Mouse (Mus musculus): ENCODE results near the gene Umodl1. TPM values are rescaled to one million over a fixed set of nuclear protein-coding genes. Genes with fewer than 3 reads are reported as not detected.

Gene Umodl1
- polyA plus RNA-seq, 1 experiment from 2014 or later: not detected

DNA sequence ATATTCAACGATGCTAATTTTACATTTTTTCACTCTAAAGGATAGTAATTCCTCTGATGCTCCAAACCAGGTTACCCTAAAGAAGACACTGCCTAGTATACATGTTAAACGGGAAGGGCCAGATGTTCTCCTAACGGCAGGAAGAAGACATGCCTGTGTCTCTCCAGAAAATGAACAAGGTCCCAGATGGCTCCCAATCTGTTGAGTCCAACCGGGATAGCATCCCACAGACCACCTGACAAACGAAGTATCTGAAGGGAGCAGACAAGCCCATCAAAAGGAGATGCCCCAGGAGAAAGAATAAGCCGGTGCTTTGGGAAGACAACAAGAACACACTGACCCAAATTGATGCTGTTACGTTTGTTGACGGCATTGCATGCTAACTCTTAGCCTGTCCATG, 2.8 kb upstream of the Umodl1 start:
- Histone ChIP-seq H3K36me3 (ENCODE audit: insufficient read depth, low read length) (no peaks in the 10 kb centered on the region), H3K27ac (ENCODE audit: low read length) (no peak overlapping the region), H3K4me2 (replicated peaks; ENCODE audit: low read depth, low read length) (no peak overlapping the region), H3K27me3 (replicated peaks; ENCODE audit: insufficient read depth, low read length) (no peaks in the 10 kb centered on the region), H3K4me1 (ENCODE audit: insufficient read depth, low read depth, low read length) (no peaks in the 10 kb centered on the region), H3K9ac (replicated peaks; ENCODE audit: low read depth) (no peak overlapping the region), H3K9me3 (ENCODE audit: low read length) (no peaks in the 10 kb centered on the region), H3K4me3 (ENCODE audit: low read depth, low read length) (no peak overlapping the region)
- TF ChIP-seq CTCF (IDR thresholded peaks at IDR 0.05) (no peak), EP300 (IDR thresholded peaks at IDR 0.05) (no peak)
- 69% methylated on average over 8 of the region's 8 CpGs for WGBS
- ATAC-seq (no peak), DNase-seq (ENCODE audit: low spot score) (no peak)

DNA sequence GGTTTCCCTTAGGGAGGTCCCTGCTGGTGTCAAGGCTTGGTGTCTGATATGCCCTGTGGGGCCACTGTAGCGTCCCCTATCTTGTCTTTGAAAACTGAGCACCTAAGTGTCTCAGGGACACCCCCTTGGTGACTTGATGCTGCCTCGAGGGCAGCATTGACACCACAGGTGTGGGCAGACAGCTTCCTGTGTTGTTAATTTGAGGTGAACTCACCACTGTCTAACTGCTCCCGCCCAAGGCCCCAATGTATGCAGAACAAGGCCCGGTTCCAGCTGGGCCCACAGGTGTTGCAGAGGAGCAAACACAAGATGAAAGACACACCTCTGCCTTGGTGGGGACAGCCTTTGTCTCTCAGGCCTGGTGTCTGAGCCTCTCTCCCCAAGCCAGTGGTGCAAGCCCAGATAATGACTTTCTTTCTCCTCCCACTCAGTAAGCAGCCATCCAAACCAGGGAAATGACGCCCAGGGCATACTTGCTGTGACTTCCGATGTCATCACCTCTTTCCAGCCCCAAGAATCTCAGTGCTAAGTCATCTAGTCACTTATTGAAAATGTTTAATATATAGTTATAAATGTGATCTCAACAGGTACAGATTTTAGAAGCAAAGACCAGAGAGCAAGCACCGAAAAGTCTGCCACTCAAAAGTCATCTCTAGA, 7.6 kb downstream of the Umodl1 start:
- H3K27ac ChIP-seq (ENCODE audit: low read length): no peak overlapping the region

DNA sequence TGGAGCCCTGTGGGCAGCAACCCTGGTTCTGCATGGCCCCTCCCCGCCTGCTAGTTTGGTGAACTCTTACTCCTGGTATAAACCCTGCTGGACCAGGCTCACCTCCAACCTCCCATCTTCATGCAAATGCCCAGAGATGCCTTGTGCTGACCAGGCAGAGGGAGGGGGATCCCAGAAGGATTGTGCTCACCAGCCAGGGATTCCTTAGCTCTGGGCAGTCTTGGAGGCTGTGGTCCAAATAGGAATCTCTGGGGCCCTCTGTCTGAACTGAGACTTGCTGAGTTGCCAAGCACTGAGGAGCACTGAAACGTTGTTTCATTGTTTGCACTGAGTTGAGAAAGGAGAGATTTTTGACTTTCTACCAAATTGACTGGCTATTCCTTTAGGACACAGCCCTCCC, 8.4 kb downstream of the Umodl1 start:
- H3K36me3 ChIP-seq (ENCODE audit: insufficient read depth, low read length): no peaks in the 10 kb centered on the region
- H3K9me3 ChIP-seq (ENCODE audit: low read length): no peaks in the 10 kb centered on the region
- H3K4me1 ChIP-seq (ENCODE audit: insufficient read depth, low read depth, low read length): no peaks in the 10 kb centered on the region
- H3K4me2 ChIP-seq (replicated peaks; ENCODE audit: low read depth, low read length): no peak overlapping the region
- TF ChIP-seq CTCF (IDR thresholded peaks at IDR 0.05) (no peak), EP300 (IDR thresholded peaks at IDR 0.05) (no peak)
- H3K27me3 ChIP-seq (replicated peaks; ENCODE audit: insufficient read depth, low read length): no peaks in the 10 kb centered on the region
- H3K27ac ChIP-seq (ENCODE audit: low read length): no peak overlapping the region
- WGBS: 43% methylated on average over 2 of the region's 2 CpGs
- H3K9ac ChIP-seq (replicated peaks; ENCODE audit: low read depth): no peak overlapping the region
- no peak overlapping the region for H3K4me3 ChIP-seq (ENCODE audit: low read depth, low read length)
- no peak for ATAC-seq
- no peak for DNase-seq (ENCODE audit: low spot score)

More for the DNA sequence above, 7.6 kb downstream of the Umodl1 start:
- no peaks in the 10 kb centered on the region for H3K4me1 ChIP-seq (ENCODE audit: insufficient read depth, low read depth, low read length)
- no peaks in the 10 kb centered on the region for H3K9me3 ChIP-seq (ENCODE audit: low read length)
- TF ChIP-seq EP300 (IDR thresholded peaks at IDR 0.05) (no peak), CTCF (IDR thresholded peaks at IDR 0.05) (no peak)
- no peaks in the 10 kb centered on the region for H3K36me3 ChIP-seq (ENCODE audit: insufficient read depth, low read length)
- no peaks in the 10 kb centered on the region for H3K27me3 ChIP-seq (replicated peaks; ENCODE audit: insufficient read depth, low read length)
- H3K9ac ChIP-seq (replicated peaks; ENCODE audit: low read depth): no peak overlapping the region
- whole genome bisulfite sequencing: 48% methylated on average over 7 of the region's 7 CpGs
- H3K4me2 ChIP-seq (replicated peaks; ENCODE audit: low read depth, low read length): no peak overlapping the region
- no peak overlapping the region for H3K4me3 ChIP-seq (ENCODE audit: low read depth, low read length)
- ATAC-seq (no peak), DNase-seq (ENCODE audit: low spot score) (no peak)

DNA sequence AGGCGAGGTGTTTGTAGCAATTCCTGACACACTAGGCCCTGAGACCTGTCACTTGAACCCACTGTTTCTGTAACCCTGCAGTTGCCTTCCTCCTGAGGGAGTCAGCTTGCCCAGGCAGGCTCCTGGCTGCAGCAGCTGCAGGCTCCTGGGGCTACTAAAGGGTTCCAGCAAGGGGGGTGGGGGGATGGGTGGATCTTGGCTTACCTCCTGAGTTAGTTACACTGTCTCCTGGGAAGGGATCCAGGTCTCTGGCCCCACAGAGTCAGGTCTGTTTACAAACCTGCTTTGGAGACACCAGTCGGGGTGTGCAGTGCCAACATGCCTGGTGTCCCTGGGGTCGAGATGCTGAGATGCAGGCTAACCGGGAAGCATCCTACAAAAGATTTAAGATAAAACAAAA, 15.5 kb downstream of the Umodl1 start:
- Histone ChIP-seq H3K27ac (ENCODE audit: low read length) (no peak overlapping the region), H3K4me1 (ENCODE audit: insufficient read depth, low read depth, low read length) (no peaks in the 10 kb centered on the region; the same call in 1 of the 2 replicates), H3K4me2 (replicated peaks; ENCODE audit: low read depth, low read length) (no peak overlapping the region), H3K4me3 (ENCODE audit: low read depth, low read length) (no peak overlapping the region), H3K36me3 (ENCODE audit: insufficient read depth, low read length) (no peaks in the 10 kb centered on the region), H3K9ac (replicated peaks; ENCODE audit: low read depth) (no peak overlapping the region), H3K9me3 (ENCODE audit: low read length) (no peaks in the 10 kb centered on the region), H3K27me3 (replicated peaks; ENCODE audit: insufficient read depth, low read length) (no peaks in the 10 kb centered on the region)
- ATAC-seq: no peak
- no peak for TF ChIP-seq CTCF (IDR thresholded peaks at IDR 0.05)
- no peak for TF ChIP-seq EP300 (IDR thresholded peaks at IDR 0.05)
- no peak for DNase-seq (ENCODE audit: low spot score)
- 44% methylated on average over 4 of the region's 4 CpGs for WGBS

DNA sequence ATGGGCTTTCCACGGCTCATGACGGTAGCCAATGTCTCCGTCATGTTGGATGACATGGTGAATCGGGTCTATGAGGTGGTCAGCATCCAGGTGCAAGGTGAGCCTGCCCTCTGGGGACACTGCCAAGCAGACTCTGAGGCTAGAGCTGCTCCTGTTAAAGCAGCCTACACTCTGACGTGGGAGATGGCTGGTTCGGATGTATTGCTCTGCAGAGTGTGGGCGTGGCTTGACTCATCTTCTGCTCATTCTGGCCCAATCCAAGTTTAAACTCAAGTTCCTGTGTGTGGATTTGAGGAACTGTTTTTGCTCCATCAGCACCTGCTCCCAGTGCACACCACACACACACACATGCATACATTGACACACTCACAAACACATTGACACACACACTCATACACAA, 17.4 kb downstream of the Umodl1 start:
- no peaks in the 10 kb centered on the region for H3K36me3 ChIP-seq (ENCODE audit: insufficient read depth, low read length)
- WGBS: 77% methylated on average over 7 of the region's 7 CpGs
- H3K4me1 ChIP-seq (ENCODE audit: insufficient read depth, low read depth, low read length): no peaks in the 10 kb centered on the region; the same call in 1 of the 2 replicates
- H3K27me3 ChIP-seq (replicated peaks; ENCODE audit: insufficient read depth, low read length): no peaks in the 10 kb centered on the region
- DNase-seq (ENCODE audit: low spot score) (no peak), ATAC-seq (no peak)
- no peak for TF ChIP-seq EP300 (IDR thresholded peaks at IDR 0.05)
- no peak for TF ChIP-seq CTCF (IDR thresholded peaks at IDR 0.05)
- no peaks in the 10 kb centered on the region for H3K9me3 ChIP-seq (ENCODE audit: low read length)
- H3K9ac ChIP-seq (replicated peaks; ENCODE audit: low read depth): no peak overlapping the region
- H3K4me2 ChIP-seq (replicated peaks; ENCODE audit: low read depth, low read length): no peak overlapping the region
- H3K27ac ChIP-seq (ENCODE audit: low read length): no peak overlapping the region
- H3K4me3 ChIP-seq (ENCODE audit: low read depth, low read length): no peak overlapping the region

DNA sequence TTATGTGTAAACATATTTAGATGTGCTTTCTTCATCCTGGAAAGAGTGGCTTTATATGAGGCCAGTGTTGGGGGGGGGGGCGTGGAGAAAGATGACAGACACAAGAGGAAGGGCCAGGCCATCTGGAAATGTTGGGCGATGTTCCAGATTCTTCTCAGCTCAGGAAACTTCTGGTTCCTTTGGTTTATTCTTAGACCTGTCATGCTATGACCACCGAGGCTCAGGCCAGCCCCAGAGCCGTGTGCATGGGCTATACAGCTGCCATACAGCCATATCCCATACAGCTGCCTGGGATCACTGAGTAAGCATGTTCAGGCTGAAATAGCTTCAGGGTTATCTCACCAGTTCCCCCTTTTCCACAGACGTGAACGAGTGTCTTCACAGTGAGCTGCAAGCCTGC, 18.9 kb downstream of the Umodl1 start:
- TF ChIP-seq EP300 (IDR thresholded peaks at IDR 0.05) (no peak), CTCF (IDR thresholded peaks at IDR 0.05) (no peak)
- no peak overlapping the region for H3K9ac ChIP-seq (replicated peaks; ENCODE audit: low read depth)
- H3K27ac ChIP-seq (ENCODE audit: low read length): no peak overlapping the region
- peak; percentile 51 for DNase-seq (ENCODE audit: low spot score)
- H3K4me1 ChIP-seq (ENCODE audit: insufficient read depth, low read depth, low read length): no peaks in the 10 kb centered on the region; the same call in 1 of the 2 replicates
- H3K36me3 ChIP-seq (ENCODE audit: insufficient read depth, low read length): no peaks in the 10 kb centered on the region
- ATAC-seq: peak; percentile 81
- no peaks in the 10 kb centered on the region for H3K9me3 ChIP-seq (ENCODE audit: low read length)
- no peaks in the 10 kb centered on the region for H3K27me3 ChIP-seq (replicated peaks; ENCODE audit: insufficient read depth, low read length)
- H3K4me2 ChIP-seq (replicated peaks; ENCODE audit: low read depth, low read length): no peak overlapping the region
- 33% methylated on average over 6 of the region's 6 CpGs for WGBS
- no peak overlapping the region for H3K4me3 ChIP-seq (ENCODE audit: low read depth, low read length)

Measured in lung, postnatal 0 days (tissue).